Mouse (Mus musculus) heart, embryonic 14.5 days (tissue): ENCODE data around the gene Cdrt4. TPM values are rescaled to one million over a fixed set of nuclear protein-coding genes. Genes with fewer than 3 reads are reported as not detected.

Experiments used
- ATAC-seq: fragments of 200-750 bp; cut with Nextera tagmentation; 2 replicates; pipeline ENCODE4 v1.8.0; 2017; ENCODE audit warnings: low read depth, moderate TSS enrichment; ENCODE audit not compliant: insufficient number of reproducible peaks, insufficient read depth, low FRiP score
- H3K27ac ChIP-seq, 2 experiments: fragments of 200-500 bp in 1 of 2; fragments of 300-500 bp in 1 of 2; sonication (generic) in 1 of 2; replicated peaks in 1 of 2; 2 replicates each; pipeline ENCODE4 v1.5.1; 2012 to 2014; ENCODE audit warnings: low read depth in 2 of 2, low read length in 2 of 2, control low read depth in 1 of 2, mild to moderate bottlenecking in 1 of 2, mixed read lengths in 1 of 2; ENCODE audit not compliant: control insufficient read depth in 1 of 2, insufficient read depth in 1 of 2
- H3K27me3 ChIP-seq: fragments of 300-500 bp; sonication (generic); 2 replicates; pipeline ENCODE4 v1.6.1; 2014; ENCODE audit warnings: mild to moderate bottlenecking, low read length, control low read depth; ENCODE audit not compliant: control insufficient read depth, insufficient read depth
- H3K36me3 ChIP-seq: fragments of 300-500 bp; sonication (generic); 2 replicates; pipeline ENCODE4 v1.6.1; 2014; ENCODE audit warnings: mild to moderate bottlenecking, control low read depth, low read length, mixed read lengths; ENCODE audit not compliant: control insufficient read depth, insufficient read depth
- H3K4me1 ChIP-seq, 2 experiments: fragments of 200-500 bp in 1 of 2; fragments of 300-500 bp in 1 of 2; sonication (generic) in 1 of 2; 2 replicates each; pipeline ENCODE4 v1.6.1; 2012 to 2014; ENCODE audit warnings: low read length in 2 of 2, control low read depth in 1 of 2, mixed read lengths in 1 of 2; ENCODE audit not compliant: control insufficient read depth in 2 of 2, insufficient read depth in 2 of 2
- H3K4me2 ChIP-seq: fragments of 300-500 bp; sonication (generic); 2 replicates; pipeline ENCODE4 v1.6.1; 2014; ENCODE audit warnings: mild to moderate bottlenecking, low read length
- H3K4me3 ChIP-seq, 2 experiments: fragments of 200-500 bp in 1 of 2; fragments of 300-500 bp in 1 of 2; sonication (generic) in 1 of 2; 2 replicates each; pipeline ENCODE4 v1.5.1; 2012 to 2014; ENCODE audit warnings: low read length in 2 of 2, mild to moderate bottlenecking in 2 of 2, control low read depth in 1 of 2, low read depth in 1 of 2, moderate library complexity in 1 of 2; ENCODE audit not compliant: control insufficient read depth in 1 of 2, insufficient read depth in 1 of 2
- H3K9ac ChIP-seq: fragments of 300-500 bp; sonication (generic); 2 replicates; pipeline ENCODE4 v1.6.1; 2014; ENCODE audit warnings: mild to moderate bottlenecking, low read length
- H3K9me3 ChIP-seq: fragments of 300-500 bp; sonication (generic); 2 replicates; pipeline ENCODE4 v1.6.1; 2016; ENCODE audit warnings: low read length, control low read depth; ENCODE audit not compliant: control insufficient read depth
- WGBS: fragments of 180-500 bp; shearing (Covaris S2); extraction: QIAGEN DNeasy Blood & Tissue Kit; methylation state at CpG from one replicate; pipeline ENCODE4 v1.1.7; 2014; 5-methylcytosine and 5-hydroxymethylcytosine counted together
- polyA plus RNA-seq: library from polyadenylated mRNA; unstranded; fragments of >200 nt; fragmentation: Nextera tagmentation; extraction: Ambion mirVana; gene quantifications from 2 replicates; pipeline ENCODE4 v1.2.1, GENCODE M21; 2014

Cdrt4 gene
- polyA plus RNA-seq, 1 experiment from 2014 or later, result not detected

GRCm38 (mm10) chr11:63026651-63027141 is 75.7 kb downstream of the Cdrt4 start:
- H3K27me3 ChIP-seq, result no peaks in the 10 kb centered on the region
- H3K4me3 ChIP-seq, result no peak overlapping the region
- no peak for ATAC-seq
- no peaks in the 10 kb centered on the region for H3K36me3 ChIP-seq
- peaks cover 6 to 11% of the 10 kb centered on the region in 2 experiments; a peak in 3 of 4 replicates for H3K4me1 ChIP-seq
- 39% methylated on average over 9 of the region's 9 CpGs for WGBS
- H3K9ac ChIP-seq, result no peak overlapping the region
- H3K27ac ChIP-seq, result no peak overlapping the region
- no peak overlapping the region for H3K4me2 ChIP-seq
- H3K9me3 ChIP-seq, result no peaks in the 10 kb centered on the region

GRCm38 (mm10) chr11:63028131-63028530 is 77.1 kb downstream of the Cdrt4 start:
- Histone ChIP-seq H3K27me3 (no peaks in the 10 kb centered on the region), H3K9ac (no peak overlapping the region), H3K9me3 (peaks cover 4% of the 10 kb centered on the region), H3K4me3 (no peak overlapping the region), H3K27ac (no peak overlapping the region), H3K36me3 (no peaks in the 10 kb centered on the region), H3K4me1 (peaks cover 6 to 11% of the 10 kb centered on the region in 2 experiments; a peak in 3 of 4 replicates), H3K4me2 (no peak overlapping the region)
- no peak for ATAC-seq
- WGBS, result 83% methylated on average over 3 of the region's 3 CpGs

- H3K9me3 ChIP-seq, result peaks cover 6% of the 10 kb centered on the region
- ATAC-seq, result no peak
- H3K27me3 ChIP-seq, result no peaks in the 10 kb centered on the region
- H3K4me2 ChIP-seq, result no peak overlapping the region
- H3K4me3 ChIP-seq, result no peak overlapping the region
- H3K4me1 ChIP-seq, result peaks cover 0 to 5% of the 10 kb centered on the region in 2 experiments; a peak in 2 of 4 replicates
- H3K36me3 ChIP-seq, result no peaks in the 10 kb centered on the region
- WGBS, result 63% methylated on average over 4 of the region's 4 CpGs
- H3K27ac ChIP-seq, result no peak overlapping the region
- H3K9ac ChIP-seq, result no peak overlapping the region
Observed at GRCm38 (mm10) chr11:63029148-63029714, 78.2 kb downstream of the Cdrt4 start.

- Histone ChIP-seq H3K27ac (no peak overlapping the region), H3K9ac (no peak overlapping the region), H3K27me3 (no peaks in the 10 kb centered on the region), H3K4me2 (no peak overlapping the region), H3K4me3 (no peak overlapping the region), H3K4me1 (peaks cover 0 to 3% of the 10 kb centered on the region in 2 experiments; a peak in 2 of 4 replicates), H3K36me3 (no peaks in the 10 kb centered on the region), H3K9me3 (peaks cover 6% of the 10 kb centered on the region)
- WGBS, result 88% methylated on average over 6 of the region's 6 CpGs
- no peak for ATAC-seq
Observed at GRCm38 (mm10) chr11:63029721-63030120, 78.7 kb downstream of the Cdrt4 start.

- Histone ChIP-seq H3K27ac (no peak overlapping the region), H3K36me3 (no peaks in the 10 kb centered on the region), H3K4me1 (no peaks in the 10 kb centered on the region; a peak in 1 of 4 replicates), H3K9me3 (peaks cover 6% of the 10 kb centered on the region), H3K9ac (no peak overlapping the region), H3K4me2 (no peak overlapping the region), H3K27me3 (no peaks in the 10 kb centered on the region), H3K4me3 (no peak overlapping the region)
- 76% methylated on average over 11 of the region's 11 CpGs for WGBS
- no peak for ATAC-seq
Observed at GRCm38 (mm10) chr11:63035420-63036211, 84.6 kb downstream of the Cdrt4 start.

- Histone ChIP-seq H3K27me3 (no peaks in the 10 kb centered on the region), H3K4me3 (no peak overlapping the region), H3K9ac (no peak overlapping the region), H3K9me3 (no peaks in the 10 kb centered on the region), H3K36me3 (no peaks in the 10 kb centered on the region), H3K4me2 (no peak overlapping the region), H3K4me1 (no peaks in the 10 kb centered on the region; a peak in 1 of 4 replicates), H3K27ac (no peak overlapping the region)
- no peak for ATAC-seq
- WGBS, result 79% methylated on average over 12 of the region's 12 CpGs
Observed at GRCm38 (mm10) chr11:63040002-63040661, 89.1 kb downstream of the Cdrt4 start.
